Mouse (Mus musculus) limb, embryonic 15.5 days (tissue): ENCODE measurements around the gene Eef1akmt3. TPM values are rescaled to one million over a fixed set of nuclear protein-coding genes. Genes with fewer than 3 reads are reported as not detected.

Experiments used
- ATAC-seq: fragments of 200-750 bp; cut with Nextera tagmentation; 2 replicates; pipeline ENCODE4 v1.8.0; 2017; ENCODE audit warnings: low read depth, moderate TSS enrichment; ENCODE audit not compliant: insufficient number of reproducible peaks, low FRiP score, low TSS enrichment
- H3K27ac ChIP-seq: fragments of 300-500 bp; sonication (generic); 2 replicates; pipeline ENCODE4 v1.5.1; 2015; ENCODE audit warnings: moderate library complexity, mild to moderate bottlenecking, inconsistent platforms
- H3K27me3 ChIP-seq: fragments of 300-500 bp; sonication (generic); 2 replicates; pipeline ENCODE4 v1.6.1; 2015; ENCODE audit warnings: inconsistent platforms
- H3K36me3 ChIP-seq: fragments of 300-500 bp; sonication (generic); 2 replicates; pipeline ENCODE4 v1.6.1; 2015; ENCODE audit warnings: inconsistent platforms
- H3K4me1 ChIP-seq: fragments of 300-500 bp; sonication (generic); 2 replicates; pipeline ENCODE4 v1.6.1; 2015; ENCODE audit warnings: inconsistent platforms
- H3K4me2 ChIP-seq: fragments of 300-500 bp; sonication (generic); 2 replicates; pipeline ENCODE4 v1.6.1; 2015; ENCODE audit warnings: mild to moderate bottlenecking, inconsistent platforms
- H3K4me3 ChIP-seq: fragments of 300-500 bp; sonication (generic); 2 replicates; pipeline ENCODE4 v1.5.1; 2015; ENCODE audit warnings: mild to moderate bottlenecking, inconsistent platforms
- H3K9ac ChIP-seq: fragments of 300-500 bp; sonication (generic); 2 replicates; pipeline ENCODE4 v1.6.1; 2015; ENCODE audit warnings: inconsistent platforms
- H3K9me3 ChIP-seq: fragments of 300-500 bp; sonication (generic); 2 replicates; pipeline ENCODE4 v1.6.1; 2016; ENCODE audit warnings: inconsistent platforms
- WGBS: fragments of 180-500 bp; shearing (Covaris S2); methylation state at CpG from one replicate; pipeline ENCODE4 v1.1.7; 2015; 5-methylcytosine and 5-hydroxymethylcytosine counted together
- polyA plus RNA-seq: library from polyadenylated mRNA; unstranded; fragments of >200 nt; fragmentation: Nextera tagmentation; extraction: Ambion mirVana; gene quantifications from 2 replicates; pipeline ENCODE4 v1.2.1, GENCODE M21; 2015

The Eef1akmt3 gene
- polyA plus RNA-seq, 1 experiment from 2014 or later, result 2.0 TPM

GRCm38 (mm10) chr10:127042468-127043115 is 1.3 kb upstream of the Eef1akmt3 start:
- peaks cover 9% of the 10 kb centered on the region for H3K27me3 ChIP-seq
- H3K4me3 ChIP-seq, result peak overlapping the region; percentile 92
- no peaks in the 10 kb centered on the region for H3K9me3 ChIP-seq
- 16% methylated on average over 5 of the region's 5 CpGs for whole genome bisulfite sequencing
- peak overlapping the region; percentile 75 for H3K9ac ChIP-seq
- peaks cover 29% of the 10 kb centered on the region for H3K36me3 ChIP-seq
- ATAC-seq, result no peak
- H3K4me1 ChIP-seq, result peaks cover 14% of the 10 kb centered on the region; the same call in 1 of the 2 replicates
- H3K27ac ChIP-seq, result peak overlapping the region; percentile 94
- peak overlapping the region; percentile 93 for H3K4me2 ChIP-seq

DNA sequence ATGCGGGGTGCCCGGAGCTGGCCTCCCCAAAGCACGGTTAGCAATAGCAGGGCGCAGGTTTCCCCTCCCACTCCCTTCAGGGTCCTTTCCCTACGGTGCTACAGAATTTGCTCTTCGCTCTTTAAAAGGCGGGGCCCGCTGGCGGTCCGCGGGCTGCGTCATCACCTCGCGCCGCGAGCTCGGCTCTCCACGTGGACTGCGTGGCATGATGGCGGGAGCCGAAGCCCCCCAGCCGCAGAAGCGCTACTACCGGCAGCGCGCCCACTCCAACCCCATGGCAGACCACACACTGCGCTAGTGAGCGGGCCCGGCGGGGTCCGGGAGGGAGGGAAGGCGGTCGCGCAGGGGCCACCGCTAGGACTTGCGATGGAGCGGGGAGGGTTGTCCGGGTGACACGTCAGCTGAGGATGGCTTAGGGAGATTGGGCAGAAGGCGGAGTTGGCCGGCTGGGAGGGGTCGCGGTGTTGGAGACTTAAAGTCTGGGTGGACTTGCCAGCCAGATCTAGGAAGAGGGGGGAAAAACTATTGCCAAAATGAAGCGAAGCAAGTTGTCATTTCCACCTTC is 543 bp upstream of the Eef1akmt3 start:
- WGBS, result under 1% methylated on average over 44 of the region's 44 CpGs
- peak overlapping the region; percentile 94 for H3K27ac ChIP-seq

GRCm38 (mm10) chr10:127040569-127041214 is 621 bp downstream of the Eef1akmt3 start:
- Histone ChIP-seq H3K36me3 (peaks cover 19% of the 10 kb centered on the region), H3K4me1 (peaks cover 14% of the 10 kb centered on the region; the same call in 1 of the 2 replicates), H3K27me3 (no peaks in the 10 kb centered on the region), H3K27ac (peak overlapping the region; percentile 94), H3K4me3 (peak overlapping the region; percentile 92), H3K9me3 (no peaks in the 10 kb centered on the region), H3K4me2 (peak overlapping the region; percentile 93), H3K9ac (peak overlapping the region; percentile 75)
- ATAC-seq, result no peak
- 1% methylated on average over 20 of the region's 20 CpGs for WGBS

More for the DNA sequence above, 543 bp upstream of the Eef1akmt3 start:
- ATAC-seq, result peak; percentile 83
- peaks cover 29% of the 10 kb centered on the region for H3K36me3 ChIP-seq
- peak overlapping the region; percentile 92 for H3K4me3 ChIP-seq
- H3K4me1 ChIP-seq, result peaks cover 14% of the 10 kb centered on the region; the same call in 1 of the 2 replicates
- H3K4me2 ChIP-seq, result peak overlapping the region; percentile 93
- peak overlapping the region; percentile 75 for H3K9ac ChIP-seq
- no peaks in the 10 kb centered on the region for H3K9me3 ChIP-seq
- H3K27me3 ChIP-seq, result peaks cover 2% of the 10 kb centered on the region

DNA sequence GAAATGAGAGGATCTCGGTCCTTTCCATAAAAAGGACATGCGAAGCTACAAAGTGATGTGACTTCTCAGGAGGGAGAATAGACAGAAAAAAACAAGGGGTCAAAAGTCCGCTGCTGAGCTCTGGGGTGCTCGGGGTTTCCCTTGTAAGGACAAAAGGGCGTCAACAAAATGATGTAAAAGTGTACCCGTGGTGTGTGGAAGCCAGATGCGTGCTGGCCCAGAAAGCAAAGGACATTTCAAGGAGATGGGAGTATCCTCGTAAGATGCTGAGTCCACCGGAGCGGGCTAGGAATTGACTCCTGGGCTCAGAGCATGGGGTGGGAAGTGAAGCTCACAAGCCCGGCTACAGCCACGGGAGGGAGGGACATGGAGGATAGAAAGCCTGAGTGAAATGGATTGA is 3.7 kb downstream of the Eef1akmt3 start:
- ATAC-seq, result no peak
- WGBS, result 73% methylated on average over 12 of the region's 12 CpGs
- Histone ChIP-seq H3K4me2 (no peak overlapping the region), H3K27me3 (no peaks in the 10 kb centered on the region), H3K4me1 (peaks cover 7% of the 10 kb centered on the region; the same call in 1 of the 2 replicates), H3K9me3 (no peaks in the 10 kb centered on the region), H3K36me3 (no peaks in the 10 kb centered on the region; the same call in 1 of the 2 replicates), H3K4me3 (no peak overlapping the region), H3K27ac (no peak overlapping the region), H3K9ac (no peak overlapping the region)

DNA sequence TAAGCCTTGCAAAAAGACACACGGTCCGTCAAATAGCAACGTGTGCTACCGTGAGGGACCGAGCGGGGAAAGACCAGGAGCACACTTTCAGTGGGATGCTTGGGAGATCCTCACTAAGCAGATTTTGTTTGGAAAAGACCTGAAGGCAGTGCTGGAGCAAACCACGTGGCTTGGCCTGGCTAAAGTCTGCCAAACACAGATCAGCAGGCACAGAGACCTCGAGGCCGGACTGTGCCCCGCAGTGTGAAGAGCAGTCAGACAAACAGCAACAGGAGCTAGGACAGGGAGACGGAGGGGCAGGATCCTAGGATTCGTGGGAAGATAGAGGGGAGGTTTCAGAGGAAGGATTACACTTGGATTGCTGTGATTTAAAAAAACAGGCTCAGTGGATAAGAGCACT is 5.0 kb downstream of the Eef1akmt3 start:
- 80% methylated on average over 12 of the region's 12 CpGs for WGBS
- no peaks in the 10 kb centered on the region; the same call in 1 of the 2 replicates for H3K36me3 ChIP-seq
- no peak overlapping the region for H3K4me3 ChIP-seq
- H3K27ac ChIP-seq, result no peak overlapping the region
- H3K9ac ChIP-seq, result no peak overlapping the region
- H3K4me1 ChIP-seq, result 0 out of 2 replicates have a peak, but pooled peaks cover 4% of the 10 kb centered on the region
- H3K4me2 ChIP-seq, result no peak overlapping the region
- no peak for ATAC-seq
- no peaks in the 10 kb centered on the region for H3K27me3 ChIP-seq
- H3K9me3 ChIP-seq, result no peaks in the 10 kb centered on the region

DNA sequence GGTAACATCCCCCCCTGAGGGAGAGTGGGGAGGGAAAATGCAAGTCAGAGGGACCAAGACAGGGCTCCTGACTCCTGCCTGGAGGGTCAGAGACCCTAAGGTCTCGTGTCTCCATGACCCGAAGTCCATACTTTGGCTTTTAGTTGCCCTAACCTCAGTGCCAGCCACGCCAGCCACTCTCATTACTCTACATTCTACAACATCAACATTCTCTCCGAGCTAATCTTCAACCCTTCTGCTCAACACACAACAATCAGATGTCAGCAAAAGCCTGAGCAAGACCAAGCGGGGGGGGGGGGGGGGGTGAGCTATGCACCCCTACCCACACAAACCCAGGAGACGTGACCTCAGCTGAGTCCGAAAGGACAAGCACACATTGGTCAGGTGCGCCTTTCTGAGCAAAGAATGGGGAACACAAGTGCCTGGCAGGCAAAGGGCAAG is 8.0 kb downstream of the Eef1akmt3 start:
- peaks cover 12% of the 10 kb centered on the region; the same call in 1 of the 2 replicates for H3K4me1 ChIP-seq
- H3K27ac ChIP-seq, result no peak overlapping the region
- peaks cover 2% of the 10 kb centered on the region for H3K36me3 ChIP-seq
- H3K27me3 ChIP-seq, result no peaks in the 10 kb centered on the region
- H3K4me2 ChIP-seq, result no peak overlapping the region
- no peak overlapping the region for H3K4me3 ChIP-seq
- 81% methylated on average over 8 of the region's 8 CpGs for WGBS
- ATAC-seq, result 0 out of 2 replicates have a peak, but pooled peaks have one; percentile 37
- no peaks in the 10 kb centered on the region for H3K9me3 ChIP-seq
- H3K9ac ChIP-seq, result no peak overlapping the region

DNA sequence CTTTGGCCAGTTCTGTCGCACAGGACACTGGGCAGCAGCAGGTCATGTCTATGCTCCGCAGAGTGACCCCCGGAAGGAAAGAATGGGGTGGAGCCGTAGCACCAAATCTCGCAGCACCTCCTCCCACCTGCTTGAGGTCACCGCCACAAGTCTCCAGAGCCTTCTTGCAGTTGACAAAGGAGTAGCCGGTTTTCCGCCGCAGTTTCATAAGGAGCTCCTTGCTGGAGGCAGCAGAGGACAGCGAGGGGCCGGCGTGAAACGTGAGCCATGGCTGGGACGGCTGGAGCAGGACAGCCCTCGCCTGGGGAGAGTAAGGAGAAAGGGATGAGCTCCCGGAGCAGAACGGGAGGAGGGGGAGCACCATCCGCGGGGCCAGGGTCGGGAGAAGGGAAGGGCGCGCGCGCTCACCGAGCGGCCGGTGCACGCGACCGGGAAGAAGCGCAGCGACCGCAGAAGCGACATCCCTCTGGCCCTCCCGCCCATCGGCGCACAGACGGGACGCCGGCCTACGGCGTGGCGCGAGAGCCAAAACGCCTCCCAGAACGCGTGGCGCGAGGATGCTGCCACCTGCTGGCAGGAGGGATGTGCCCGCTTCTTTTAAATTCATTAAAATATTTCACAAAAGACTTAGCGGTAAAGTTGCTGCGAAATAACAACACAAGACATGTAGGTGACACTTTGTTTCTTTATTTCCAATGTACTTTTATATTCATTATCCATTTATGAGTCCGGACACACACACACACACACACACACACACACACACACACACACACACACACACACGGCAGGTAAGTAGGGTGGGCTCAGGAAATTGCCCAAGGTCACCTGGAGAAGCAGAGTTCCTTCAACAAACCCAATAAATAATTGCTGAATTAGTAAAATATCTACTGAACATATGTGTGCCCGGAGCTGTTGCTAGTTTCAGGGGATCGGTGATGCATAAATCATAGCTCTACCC is 10.7 kb downstream of the Eef1akmt3 start, which contains the start of gene Tsfm:
TSS of gene Tsfm (minus strand) at position 505 of the 961 bp plus-strand sequence.
- Histone ChIP-seq H3K4me2 (peak within 1 kb of the TSS; percentile 65), H3K27me3 (no peaks in the 10 kb centered on the region), H3K9ac (peak within 1 kb of the TSS; percentile 90), H3K4me1 (peaks cover 12% of the 10 kb centered on the region; the same call in 1 of the 2 replicates), H3K27ac (peak within 1 kb of the TSS; percentile 67), H3K9me3 (no peaks in the 10 kb centered on the region), H3K4me3 (peak within 1 kb of the TSS; percentile 89), H3K36me3 (peaks cover 29% of the 10 kb centered on the region)
- ATAC-seq, result 0 out of 2 replicates have a peak, but pooled peaks have one; percentile 56
- WGBS, result 4% methylated on average over 56 of the region's 56 CpGs

DNA sequence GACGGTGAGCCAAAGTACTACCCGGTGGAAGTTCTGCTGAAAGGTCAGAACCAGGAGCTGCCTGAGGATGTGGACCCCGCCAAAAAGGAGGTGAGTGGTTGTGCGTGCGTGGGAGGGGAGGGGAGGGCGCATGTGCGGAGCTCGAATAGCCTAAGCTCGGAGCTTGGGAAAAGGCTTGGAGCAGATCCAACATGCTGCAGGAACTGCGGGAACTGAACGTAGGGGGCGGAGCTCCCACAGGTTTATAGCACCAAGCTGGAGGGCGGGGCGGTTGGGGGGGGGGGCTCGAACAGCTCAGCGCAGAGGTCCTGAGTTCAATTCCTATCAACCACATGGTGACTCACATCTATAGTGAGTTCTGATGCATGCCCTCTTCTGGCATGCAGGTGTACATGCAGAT is 22.9 kb downstream of the Eef1akmt3 start:
- peaks cover 17% of the 10 kb centered on the region for H3K36me3 ChIP-seq
- no peaks in the 10 kb centered on the region for H3K27me3 ChIP-seq
- H3K27ac ChIP-seq, result no peak overlapping the region
- H3K4me2 ChIP-seq, result no peak overlapping the region
- 59% methylated on average over 16 of the region's 16 CpGs for WGBS
- no peak overlapping the region for H3K9ac ChIP-seq
- H3K4me3 ChIP-seq, result no peak overlapping the region
- no peaks in the 10 kb centered on the region for H3K9me3 ChIP-seq
- peaks cover 11% of the 10 kb centered on the region for H3K4me1 ChIP-seq
- ATAC-seq, result no peak

GRCm38 (mm10) chr10:127017071-127017470 is 24.2 kb downstream of the Eef1akmt3 start:
- H3K27ac ChIP-seq, result no peak overlapping the region
- peaks cover 7% of the 10 kb centered on the region for H3K36me3 ChIP-seq
- H3K4me1 ChIP-seq, result peaks cover 11% of the 10 kb centered on the region
- H3K4me2 ChIP-seq, result no peak overlapping the region
- no peak overlapping the region for H3K9ac ChIP-seq
- 21% methylated on average over 2 of the region's 2 CpGs for WGBS
- no peak for ATAC-seq
- H3K4me3 ChIP-seq, result no peak overlapping the region
- no peaks in the 10 kb centered on the region for H3K9me3 ChIP-seq
- H3K27me3 ChIP-seq, result no peaks in the 10 kb centered on the region

DNA sequence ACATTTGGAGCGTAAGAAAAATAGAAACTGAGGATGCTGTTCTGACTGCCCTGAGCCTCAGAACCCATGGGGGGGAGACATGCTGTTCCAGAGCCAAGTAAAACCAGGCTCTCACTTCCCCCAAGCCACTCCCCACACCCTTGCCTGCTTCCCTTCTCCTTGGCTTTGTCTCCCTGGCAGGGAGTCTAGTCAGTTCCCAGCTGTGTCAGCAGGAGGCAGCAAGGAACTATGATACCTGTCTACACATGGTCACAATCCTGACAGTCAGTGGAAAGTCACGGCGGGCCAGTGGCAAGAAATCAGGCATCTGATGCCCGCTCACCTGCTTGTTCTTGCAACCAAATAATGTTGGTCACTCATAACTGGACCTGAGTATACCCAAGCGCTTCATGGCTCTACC is 24.8 kb downstream of the Eef1akmt3 start:
- H3K9ac ChIP-seq, result no peak overlapping the region
- 39% methylated on average over 5 of the region's 5 CpGs for WGBS

GRCm38 (mm10) chr10:127003806-127004205 is 37.5 kb downstream of the Eef1akmt3 start:
- Histone ChIP-seq H3K4me1 (no peaks in the 10 kb centered on the region; the same call in 1 of the 2 replicates), H3K4me3 (no peak overlapping the region), H3K4me2 (no peak overlapping the region), H3K36me3 (peaks cover 12% of the 10 kb centered on the region), H3K27me3 (no peaks in the 10 kb centered on the region), H3K27ac (no peak overlapping the region), H3K9me3 (no peaks in the 10 kb centered on the region), H3K9ac (no peak overlapping the region)
- WGBS, result 85% methylated on average over 7 of the region's 7 CpGs
- ATAC-seq, result no peak

More for the DNA sequence above, 24.8 kb downstream of the Eef1akmt3 start:
- Histone ChIP-seq H3K4me1 (peaks cover 11% of the 10 kb centered on the region), H3K27me3 (no peaks in the 10 kb centered on the region), H3K27ac (no peak overlapping the region), H3K4me2 (no peak overlapping the region), H3K4me3 (no peak overlapping the region), H3K9me3 (no peaks in the 10 kb centered on the region), H3K36me3 (0 out of 2 replicates have a peak, but pooled peaks cover 3% of the 10 kb centered on the region)
- ATAC-seq, result no peak
